Mouse (Mus musculus) right cerebral cortex, postnatal 25 days (tissue): ENCODE data around the gene 4930402H24Rik.
"Not testable (repeated sequence)": the region's sequence is repeated elsewhere in the genome, so short reads cannot be mapped to it uniquely, and the experiment has no call there.

Experiments used
- DNase-seq: peaks from one replicate; pipeline ENCODE4 v3.0.0; 2022

4930402H24Rik gene

DNA sequence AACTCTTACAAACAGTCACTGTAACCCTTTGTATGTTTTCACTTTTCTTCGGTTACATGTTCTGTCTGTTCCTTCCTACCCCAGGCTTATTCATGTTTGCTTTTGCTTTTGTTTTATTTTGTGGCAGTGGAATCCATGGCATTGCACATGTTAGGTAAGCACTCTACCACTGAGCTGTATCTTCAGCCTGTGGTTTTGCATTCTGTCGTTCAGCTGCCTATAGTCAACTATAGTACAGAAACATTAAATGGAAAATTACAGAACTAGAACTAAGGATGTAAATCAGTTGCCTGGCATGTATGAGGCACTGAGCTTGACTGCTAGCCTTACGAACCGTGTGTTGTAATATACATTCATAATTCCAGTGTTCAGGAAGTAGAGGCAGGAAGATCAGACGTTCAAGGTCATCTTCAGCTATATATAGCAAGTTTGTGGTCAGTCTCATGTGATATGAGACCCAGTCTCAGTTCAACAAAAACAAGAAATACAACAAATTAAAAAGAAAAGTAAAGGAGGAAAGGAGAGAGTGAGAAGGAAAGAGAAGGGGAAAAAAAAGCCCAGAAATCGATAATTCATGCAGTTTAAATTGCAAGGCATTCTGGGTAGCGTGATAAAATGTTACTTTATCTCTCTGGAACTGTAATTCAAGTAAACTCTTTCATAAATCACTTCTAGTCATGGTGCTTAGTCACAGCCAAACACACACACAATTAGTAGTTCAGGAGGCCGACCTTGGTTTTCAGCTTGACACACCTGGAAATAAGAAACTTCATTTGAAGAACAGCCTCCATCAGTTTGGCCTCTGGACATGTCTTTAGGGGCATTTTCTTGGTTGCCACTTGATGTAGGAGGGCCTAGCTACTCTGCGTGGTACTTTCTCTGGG is 54.6 kb downstream of the 4930402H24Rik start:
- no peak for DNase-seq

DNA sequence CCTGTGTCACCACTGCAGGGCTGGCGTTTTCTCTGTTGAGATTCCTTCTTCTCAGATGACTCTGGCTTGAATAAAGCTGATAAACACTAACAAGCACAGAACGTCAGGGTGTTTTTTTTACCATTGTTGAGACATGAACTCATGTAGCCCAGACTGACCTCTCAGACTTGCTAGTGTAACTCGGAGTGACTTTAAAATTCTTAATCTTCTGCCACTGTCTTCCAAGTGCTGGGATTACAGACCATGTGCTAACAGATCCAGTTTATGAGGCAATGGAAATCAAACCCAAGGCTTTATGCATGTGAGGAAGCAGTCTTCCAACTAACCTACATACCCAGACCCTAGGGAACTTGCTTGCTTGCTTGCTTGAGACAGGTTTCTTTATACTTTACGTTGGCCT is 56.5 kb downstream of the 4930402H24Rik start:
- no peak for DNase-seq

DNA sequence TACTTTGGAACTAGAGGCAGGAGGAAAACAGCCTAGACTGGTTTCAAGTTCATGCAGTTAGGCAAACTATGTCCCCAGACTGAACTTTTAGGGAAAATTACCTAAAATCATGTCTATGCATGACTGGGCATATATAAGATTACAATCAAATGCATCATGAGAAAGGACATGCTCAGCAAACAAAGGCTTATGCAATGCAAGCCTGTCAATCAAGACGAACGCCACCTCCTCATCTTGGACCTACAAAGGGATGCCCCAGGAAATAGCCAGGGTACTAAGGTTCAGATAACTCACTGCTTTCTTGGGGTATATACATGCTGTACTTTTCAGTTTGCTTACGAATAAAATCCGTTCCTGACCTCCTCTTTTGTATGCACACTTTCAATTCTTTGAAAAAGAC is 57.9 kb downstream of the 4930402H24Rik start:
- DNase-seq = no peak

DNA sequence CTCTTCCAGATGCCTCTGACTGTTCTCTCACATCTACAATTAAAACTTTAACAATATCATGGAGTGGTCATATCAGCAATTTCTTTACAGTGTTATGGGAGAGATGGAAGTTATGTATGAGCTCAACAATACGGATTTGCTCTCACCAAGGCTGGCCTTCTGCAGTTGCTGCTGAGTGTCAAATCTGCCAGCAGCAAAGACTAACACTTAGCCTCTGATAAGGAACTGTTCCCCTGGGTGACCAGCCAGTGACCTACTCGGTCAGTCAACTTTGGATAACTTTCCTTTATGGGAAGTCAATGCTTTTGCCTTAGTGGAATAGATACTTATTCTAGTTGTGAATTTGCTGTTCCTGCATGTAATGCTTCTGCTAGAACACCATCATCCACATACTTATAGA is 62.6 kb downstream of the 4930402H24Rik start:
- DNase-seq = no peak

DNA sequence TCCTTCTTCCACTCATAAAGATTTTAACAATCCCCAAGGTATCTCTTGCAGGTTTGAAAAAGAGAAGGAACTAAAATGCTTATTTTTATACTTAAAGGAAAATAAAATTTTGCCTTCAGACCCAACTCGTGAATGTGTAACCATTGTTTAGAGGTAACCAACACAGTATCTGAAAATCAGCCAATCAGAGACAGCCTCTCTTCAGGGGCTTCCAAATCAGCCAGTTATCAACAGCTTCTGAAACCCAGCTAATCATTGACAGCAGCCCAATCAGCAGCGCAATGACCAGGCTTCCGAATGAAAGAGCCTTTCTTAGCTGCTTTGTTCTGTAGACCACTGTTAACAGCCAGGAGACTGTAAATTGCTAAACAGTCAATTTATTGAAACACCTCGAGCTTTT is 65.4 kb downstream of the 4930402H24Rik start:
- DNase-seq = peak; percentile 59

DNA sequence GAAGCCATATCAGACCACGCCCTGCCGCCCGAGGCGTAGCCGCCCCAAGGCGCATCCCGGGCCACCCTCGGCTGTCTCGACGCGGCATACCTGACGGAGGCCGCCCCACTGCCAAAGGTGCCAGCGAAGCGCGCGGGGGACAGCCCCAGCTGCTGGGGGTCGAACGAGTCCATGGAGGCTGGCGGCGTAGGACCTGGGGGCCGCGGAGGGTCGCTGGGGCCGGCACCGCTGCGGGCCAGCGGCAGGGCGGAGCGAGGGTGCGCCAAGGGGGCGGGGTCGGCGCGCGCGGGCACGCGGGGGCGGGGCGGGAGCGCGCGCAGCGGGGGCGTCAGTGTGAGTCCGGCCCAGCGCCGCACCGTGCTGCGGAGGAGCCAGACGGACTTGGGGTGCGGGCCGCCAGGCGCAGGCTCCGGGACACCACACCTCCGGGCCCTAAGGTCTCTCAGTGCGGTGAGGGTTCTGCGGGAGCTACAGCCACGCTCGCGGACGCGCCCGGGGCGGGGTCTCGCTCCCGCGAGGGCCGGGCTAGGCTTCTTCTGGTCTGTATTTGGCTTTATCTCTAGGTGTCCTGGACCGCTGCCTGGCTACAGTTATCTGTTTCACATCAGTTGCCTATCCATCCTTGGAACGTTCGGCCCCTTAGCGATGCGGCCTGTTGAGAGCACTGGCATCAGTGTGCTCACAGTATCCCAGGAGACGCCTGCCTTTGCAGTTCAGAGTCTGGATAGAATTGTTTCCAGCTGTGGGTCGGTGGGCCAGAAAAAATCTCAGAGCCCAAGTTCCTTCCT is 66.1 kb downstream of the 4930402H24Rik start:
- DNase-seq = peak; percentile 87

DNA sequence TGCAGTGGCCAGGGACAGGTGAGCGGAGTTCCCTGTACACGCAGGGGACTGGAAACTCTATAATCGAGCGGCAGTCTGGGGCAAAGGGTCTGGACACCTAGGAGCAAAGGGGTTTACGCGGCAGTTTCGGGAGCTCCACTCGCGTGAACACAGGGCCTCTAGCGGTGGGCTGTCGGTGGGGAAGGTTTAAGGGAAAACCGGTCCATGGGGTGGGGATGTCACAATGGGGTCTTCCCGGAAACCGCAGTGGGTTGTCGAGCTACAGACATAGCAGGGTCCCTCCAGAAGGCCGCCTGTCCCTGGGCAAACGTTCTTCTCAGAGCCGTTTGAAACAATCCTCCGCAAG is 66.7 kb downstream of the 4930402H24Rik start:
- DNase-seq = no peak

DNA sequence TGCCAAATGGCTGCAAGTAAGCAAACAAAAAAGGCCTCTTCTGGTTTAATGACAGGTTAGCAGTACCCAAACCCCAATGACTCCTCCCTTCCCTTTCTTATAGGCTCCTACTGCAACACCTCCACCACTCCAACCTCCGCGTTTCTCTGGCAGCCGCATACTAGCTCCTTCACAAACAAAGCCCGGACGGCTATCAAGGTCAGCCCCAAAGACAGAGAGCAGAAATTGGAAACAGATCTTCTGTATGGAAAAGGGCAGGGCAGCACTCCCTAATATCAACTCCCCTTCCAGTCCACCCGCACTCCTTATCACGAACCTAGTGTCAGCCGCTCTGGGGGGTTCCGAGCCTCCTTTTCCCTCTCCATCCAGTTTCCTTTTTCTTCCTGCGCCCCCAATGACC is 67.1 kb downstream of the 4930402H24Rik start:
- DNase-seq = peak; percentile 25

DNA sequence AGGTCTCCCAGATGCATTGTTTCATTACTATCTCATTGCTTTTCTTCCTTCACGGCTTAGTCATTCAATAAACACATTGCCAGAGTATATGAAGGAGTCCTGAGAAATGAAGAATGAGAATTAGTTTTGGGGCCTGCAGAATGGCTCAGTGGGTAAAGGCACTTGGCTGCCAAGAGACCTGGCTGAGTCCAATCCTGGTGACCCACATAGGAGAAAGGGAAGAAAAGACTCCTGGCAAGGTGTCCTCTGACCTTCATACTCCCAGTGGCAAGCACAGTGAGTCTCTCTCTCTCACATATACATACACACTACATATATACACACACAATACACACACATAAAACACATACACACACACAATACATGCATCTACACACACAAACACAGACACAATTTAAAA is 68.1 kb downstream of the 4930402H24Rik start:
- DNase-seq = no peak

DNA sequence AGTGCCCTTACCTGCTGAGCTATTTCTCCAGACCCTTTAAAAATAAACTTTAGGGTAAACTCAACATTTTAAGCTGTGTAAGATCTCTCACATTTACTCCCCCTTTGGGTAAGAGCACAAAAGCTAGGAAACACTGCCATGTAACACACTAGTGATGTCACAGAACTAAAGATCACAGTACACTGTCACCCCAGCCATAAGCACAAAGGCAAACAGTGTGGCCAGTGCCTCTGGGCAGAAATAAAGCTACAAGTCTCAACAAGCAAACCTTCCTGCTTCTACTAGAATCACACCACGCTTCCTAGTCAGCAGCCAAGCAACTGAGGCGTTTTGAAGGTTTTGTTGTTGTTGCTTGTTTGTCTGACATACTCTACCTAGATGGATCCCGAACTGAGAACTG is 72.5 kb downstream of the 4930402H24Rik start:
- DNase-seq = no peak

DNA sequence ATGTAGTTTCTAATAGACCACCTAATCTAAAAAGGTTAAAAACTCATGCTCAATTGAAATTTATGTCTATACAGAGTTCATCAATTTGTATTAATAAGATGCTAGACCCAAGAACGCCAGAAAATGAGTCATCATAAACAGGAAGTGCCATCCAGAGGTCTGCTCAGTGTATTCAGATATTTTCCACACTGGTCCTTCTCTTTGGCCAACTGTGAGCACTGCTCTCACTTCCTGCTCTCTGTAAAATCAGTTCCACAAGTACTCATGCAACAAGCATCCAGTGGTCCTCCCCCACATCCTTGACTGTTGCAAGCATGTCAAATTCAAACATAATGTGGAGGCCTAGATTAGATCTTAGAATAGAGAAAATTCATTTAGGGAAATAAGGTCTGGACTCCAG is 73.6 kb downstream of the 4930402H24Rik start:
- no peak for DNase-seq

DNA sequence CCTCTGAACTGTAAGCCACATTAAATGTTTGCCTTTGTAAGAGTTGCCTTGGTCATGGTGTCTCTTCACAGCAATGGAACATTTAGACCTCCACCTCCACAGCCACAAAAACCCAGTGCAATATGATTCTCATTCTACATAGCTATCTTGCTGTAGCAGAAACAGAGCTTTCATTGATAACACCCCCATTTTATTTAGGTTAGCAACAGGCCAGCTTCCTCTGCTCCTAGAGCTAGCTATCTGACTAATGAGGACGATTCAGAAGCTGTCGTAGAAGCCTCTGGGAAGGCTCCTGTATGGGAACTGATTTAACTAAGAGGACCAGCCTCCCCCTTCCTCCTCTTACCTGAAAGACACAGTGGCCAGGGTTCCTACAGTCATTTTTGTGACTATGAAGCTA is 74.2 kb downstream of the 4930402H24Rik start:
- DNase-seq = no peak

DNA sequence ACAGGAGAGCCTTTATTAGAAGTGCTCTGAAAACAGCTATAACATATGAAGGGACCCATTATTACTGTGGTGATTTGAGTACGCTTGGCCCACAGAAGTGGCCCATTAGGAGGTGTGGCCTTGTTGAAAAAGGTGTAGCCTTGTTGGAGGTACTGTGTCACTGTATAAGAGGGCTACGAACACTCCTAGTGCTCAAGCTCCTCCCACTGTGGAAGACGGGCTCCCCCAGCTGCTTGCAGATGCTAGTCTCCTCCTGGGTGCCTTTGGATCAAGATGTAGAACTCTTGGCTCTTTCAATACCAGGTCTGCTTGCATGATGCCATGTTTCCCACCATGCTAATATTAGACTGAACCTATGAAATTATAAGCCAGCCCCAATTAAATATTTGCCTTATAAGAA is 76.0 kb downstream of the 4930402H24Rik start:
- no peak for DNase-seq

DNA sequence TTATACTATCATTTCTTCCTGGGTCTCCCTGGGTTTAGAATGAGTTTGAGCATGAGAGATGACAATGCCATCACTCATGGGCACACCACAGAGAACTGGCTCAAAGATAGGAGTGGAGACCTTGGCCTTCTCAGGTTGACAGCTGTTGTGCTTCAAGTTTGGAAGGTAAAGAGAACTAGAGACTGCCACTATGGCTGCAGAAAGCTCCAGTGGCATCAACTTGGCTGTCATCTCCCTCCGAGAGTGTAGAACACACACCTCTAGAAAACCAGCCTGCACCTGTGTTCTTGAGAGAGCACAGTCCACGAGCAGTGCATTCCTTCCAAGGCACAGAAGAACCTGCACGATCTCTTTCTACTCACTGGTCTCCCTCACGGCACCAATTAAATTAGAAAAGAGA is 76.7 kb downstream of the 4930402H24Rik start:
- DNase-seq = no peak

DNA sequence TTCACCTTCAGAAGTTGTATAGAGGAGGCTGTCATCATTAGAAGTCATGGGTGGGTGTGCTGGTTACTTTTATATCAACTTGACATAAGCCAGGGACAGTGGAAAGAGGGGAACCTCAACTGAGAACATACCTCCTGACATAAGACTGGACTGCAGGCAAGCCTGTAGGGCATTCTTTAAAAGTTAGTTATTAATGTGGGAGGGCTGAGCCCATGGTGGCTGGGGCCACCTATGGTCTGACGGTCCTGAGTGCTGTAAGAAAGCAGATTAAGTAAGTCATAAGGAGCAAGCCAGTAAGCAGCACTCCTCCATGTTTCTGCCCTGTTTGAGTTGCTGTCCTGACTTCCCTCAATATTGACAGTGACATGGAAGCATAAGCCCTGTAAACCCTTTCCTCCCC is 77.5 kb downstream of the 4930402H24Rik start:
- DNase-seq = no peak

DNA sequence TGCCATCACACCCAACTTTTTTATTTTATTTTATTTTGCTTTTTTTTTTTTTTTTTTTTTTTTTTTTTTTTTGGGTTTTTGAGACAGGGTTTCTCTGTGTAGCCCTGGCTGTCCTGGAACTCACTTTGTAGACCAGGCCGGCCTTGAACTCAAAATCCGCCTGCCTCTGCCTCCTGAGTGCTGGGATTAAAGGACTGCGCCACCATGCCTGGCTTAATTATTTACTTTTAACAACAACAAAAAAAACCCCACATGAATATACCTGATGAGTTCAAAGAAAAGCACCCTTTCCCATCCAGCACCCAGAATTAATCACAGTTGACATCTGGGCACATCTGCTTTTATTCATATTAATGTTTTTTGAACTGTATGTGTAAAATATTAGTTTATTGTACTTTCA is 78.1 kb downstream of the 4930402H24Rik start:
- not testable (repeated sequence) for DNase-seq

DNA sequence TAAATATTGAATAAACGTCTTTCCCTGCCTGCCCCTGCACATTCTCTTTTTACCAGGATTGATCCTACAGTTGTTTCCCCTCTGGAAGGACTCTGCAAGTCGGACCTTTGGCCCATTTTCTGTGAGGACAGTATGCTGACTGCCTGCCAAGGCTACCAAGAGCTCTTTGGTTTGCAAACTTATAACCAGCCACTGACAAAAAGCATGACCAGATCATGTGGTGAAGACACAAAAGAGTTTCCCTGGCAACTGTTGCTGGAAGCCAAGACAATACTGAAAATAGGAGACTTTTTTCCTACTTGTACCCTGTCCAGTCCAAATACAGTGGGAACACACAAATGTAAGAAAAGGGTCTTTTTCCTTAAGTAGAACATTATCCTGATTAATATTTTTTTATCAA is 78.8 kb downstream of the 4930402H24Rik start:
- peak; percentile 23 for DNase-seq

DNA sequence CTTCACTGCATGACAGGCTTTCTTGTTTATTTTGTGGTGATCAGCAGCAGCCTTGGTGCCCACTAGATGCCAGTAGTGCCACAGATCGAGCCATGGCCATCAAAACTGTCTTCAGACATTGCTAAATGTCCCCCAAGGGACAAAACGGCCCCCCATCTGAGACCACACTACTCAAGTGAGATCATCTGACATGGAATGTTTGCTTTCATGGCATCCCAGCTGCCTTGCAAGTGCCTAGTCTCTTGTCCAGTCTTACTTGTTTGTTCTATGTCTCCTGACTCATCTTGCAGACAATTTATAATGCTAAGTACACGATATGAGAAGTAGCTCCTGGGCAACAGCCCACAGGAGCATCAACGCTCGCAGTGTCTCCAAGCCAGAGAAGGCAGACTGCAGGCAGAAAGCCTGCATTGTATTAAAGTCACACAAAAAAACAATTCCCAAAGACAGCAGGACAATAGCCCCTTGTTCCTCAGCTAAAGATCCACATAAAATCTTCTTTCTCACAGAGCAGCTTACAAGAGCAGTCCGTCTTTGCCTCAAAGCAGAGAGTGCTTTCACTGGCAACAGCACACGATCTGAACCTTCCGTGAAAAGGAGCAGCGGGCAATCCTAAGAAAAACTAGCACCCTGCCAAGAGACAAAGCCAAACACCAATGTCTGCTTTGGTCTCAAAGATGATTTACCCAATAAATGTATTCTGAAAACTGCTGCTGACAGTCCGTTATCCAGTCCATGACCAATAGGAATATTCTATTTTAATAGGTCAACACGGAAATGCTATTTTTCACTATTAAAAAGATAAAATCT is 87.2 kb downstream of the 4930402H24Rik start:
- DNase-seq = peak; percentile 42

DNA sequence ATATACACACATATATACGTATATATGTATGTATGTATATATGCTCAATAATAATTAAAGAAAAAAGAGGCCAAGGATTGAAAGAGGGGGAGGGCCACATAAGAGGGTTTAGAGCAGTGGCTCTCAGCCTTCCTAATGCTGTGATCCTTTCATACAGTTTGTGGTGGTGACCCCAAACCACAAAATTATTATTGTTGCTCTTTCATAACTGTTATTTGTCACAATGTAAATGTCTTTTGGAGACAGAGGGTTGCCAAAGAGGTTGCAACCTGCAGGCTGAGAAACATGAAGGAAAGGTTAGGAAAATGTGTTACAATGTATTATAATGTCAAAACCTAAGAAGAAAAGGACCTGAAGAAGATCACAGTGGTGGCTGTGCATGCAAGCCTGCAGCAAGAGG is 88.3 kb downstream of the 4930402H24Rik start:
- no peak for DNase-seq

DNA sequence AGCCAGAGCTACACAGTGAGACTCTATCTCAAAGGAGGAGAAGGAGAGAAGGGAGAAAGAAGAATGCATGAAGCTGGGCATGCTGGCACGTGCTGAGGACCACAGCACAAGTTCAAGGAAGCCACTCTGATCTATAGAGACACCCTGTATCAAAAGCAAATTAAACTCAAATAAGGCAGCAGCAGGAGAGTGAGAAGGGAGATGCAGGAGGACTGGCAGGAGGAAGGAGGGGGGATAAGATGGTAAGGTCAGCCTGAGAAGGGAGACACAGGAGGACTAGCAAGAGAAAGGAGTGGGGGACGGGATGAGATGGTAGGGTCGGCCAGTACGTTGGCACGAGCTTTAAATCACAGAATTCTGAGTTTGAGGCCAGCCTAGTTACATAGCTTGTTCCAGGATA is 90.0 kb downstream of the 4930402H24Rik start:
- DNase-seq = no peak

DNA sequence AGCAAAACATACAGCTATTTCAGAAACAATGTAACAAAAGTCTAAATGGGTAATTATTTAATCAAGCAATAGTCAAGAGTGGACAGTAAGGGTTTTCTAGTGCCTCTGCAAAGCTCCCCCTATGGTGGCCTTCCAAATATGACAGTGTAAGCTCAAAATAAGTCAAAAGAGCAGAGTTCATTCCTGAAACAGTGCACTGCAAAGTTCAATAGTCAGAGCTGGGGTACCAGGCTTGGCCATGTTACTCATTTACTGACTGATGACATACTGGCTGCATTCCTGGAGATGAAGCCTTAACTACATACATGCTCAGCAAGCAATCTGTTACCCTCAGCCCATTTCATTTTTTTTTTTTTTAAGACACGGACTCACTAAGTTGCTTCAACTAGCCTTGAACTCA is 91.7 kb downstream of the 4930402H24Rik start:
- DNase-seq = no peak

DNA sequence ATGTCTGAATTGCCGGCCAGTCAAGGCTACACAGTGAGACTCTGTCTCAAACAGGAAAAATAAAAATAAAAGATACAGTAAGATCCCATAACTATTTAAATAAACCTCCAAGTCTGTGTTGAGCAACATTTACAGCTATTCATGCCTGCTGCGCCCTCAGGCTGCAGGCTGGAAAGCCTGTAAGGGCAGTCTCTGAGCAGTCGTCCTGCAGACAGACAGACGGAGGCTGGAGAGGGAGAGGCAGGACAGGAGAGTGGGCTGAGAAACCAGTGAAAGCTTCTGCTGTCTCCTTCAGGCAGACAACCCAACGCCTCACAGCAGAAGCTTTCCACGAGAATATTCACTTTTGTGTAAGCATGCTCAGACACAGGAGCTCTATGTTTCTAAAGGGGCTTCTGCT is 92.5 kb downstream of the 4930402H24Rik start:
- no peak for DNase-seq

DNA sequence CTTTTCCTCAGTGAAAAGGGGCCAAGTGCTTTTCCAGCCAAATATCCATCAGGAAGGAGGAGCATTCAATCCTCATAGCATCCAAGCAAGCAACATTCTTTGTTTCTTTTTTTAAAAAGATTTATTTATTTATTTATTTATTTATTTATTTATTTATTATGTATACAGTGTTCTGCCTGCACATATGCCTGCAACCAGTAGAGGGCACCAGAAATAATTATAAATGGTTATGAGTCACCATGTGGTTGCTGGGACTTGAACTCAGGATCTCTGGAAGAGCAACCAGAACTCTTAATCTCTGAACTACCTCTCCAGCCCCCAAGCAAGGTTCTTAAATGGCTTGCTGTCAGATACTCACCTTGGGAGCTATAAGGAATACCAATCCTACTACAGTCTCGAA is 93.7 kb downstream of the 4930402H24Rik start:
- no peak for DNase-seq

DNA sequence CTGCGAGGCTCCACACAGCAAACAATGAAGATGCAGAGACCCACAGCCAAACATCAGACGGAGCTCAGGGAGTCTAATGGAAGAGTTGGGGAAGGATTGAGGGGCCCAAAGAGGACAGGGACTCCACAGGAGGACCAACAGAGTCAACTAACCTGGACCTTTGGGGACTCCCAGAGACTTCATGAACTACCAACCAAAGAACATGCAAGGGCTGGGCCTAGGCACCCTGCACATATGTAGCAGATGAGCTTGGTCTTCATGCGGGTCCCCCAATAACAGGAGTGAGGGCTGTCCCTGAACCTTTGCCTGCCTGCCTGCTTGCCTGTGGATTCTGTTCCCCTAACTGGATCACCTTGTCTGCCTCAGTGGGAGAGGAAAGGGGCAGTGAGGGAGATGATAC is 101.1 kb downstream of the 4930402H24Rik start:
- DNase-seq = no peak
